Mouse (Mus musculus): ENCODE results near the gene Ash1l. TPM values are rescaled to one million over a fixed set of nuclear protein-coding genes. Genes with fewer than 3 reads are reported as not detected.
"Not testable (repeated sequence)": the region's sequence is repeated elsewhere in the genome, so short reads cannot be mapped to it uniquely, and the experiment has no call there.

The Ash1l gene
- total RNA-seq, 2 experiments from 2014 or later, result 41.8 to 42.2 TPM

DNA sequence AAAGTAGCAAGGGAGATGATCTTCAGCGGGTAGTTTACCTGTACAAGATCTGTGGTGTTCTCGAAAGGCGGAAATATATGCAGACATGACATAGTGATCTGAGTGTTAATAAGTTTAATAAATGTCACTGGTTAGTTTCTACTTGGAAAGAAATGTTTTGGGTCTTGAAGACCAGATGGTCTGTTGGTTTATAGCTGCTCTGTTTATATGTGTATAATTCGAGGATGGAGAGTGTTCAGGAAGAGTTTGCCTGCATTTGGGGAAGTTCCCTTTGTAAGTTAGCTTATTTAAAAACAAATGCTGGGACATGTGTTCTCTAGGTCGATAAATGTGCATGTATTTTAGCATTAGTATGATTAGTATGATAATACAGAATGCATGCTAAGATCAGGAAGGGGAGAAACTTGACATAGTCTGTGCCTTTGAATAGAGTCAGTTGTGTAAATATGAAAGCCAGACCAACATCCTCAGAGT, 942 bp downstream of the Ash1l start:
- intact Hi-C loops (cut with DNase I), result loop anchor here (5.0 kb wide), 1 partner anchor 41 kb away; no protein-coding TSS in a partner anchor
- DNase-seq, result no peak

DNA sequence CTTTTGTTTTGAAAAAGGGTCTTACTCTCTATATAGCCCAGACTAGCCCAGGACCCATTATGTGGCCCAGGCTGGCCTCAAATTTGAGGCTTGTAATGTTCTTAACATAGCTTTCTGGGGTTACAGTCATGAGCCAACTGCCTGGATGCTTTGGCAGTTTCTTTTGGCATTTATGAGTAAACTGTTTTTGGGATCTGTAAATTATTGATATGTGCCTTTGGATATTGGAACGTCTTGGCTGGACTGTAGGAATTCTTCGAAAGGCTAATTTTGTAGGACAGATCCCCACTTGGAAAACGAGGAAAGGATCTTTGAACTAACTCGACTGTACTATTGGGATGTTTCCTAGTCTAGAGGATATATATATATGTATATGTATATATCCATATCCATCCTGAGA, 2.8 kb downstream of the Ash1l start:
- no peak for DNase-seq

DNA sequence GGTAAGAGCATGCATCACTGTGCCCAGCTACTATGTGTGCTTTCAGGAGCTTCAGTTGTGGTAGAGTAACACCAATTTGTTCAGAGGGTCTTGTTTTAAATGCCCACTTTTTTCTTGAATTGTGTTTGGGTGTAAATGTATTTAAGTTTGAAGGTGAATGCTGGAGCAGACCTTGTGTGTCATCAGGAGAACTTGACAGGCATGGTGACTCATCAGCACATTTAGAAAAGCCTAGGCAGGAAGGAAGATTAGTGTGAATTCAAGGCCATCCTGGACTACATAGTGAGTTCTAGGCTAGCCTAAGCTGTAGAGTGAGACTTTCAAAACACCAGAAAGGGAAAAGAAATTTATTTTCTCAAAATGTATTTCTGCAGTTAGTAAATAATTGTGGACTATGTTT, 3.3 kb downstream of the Ash1l start:
- DNase-seq, result no peak
- intact Hi-C loops (cut with DNase I), result loop anchor here (5.0 kb wide), 1 partner anchor 39 kb away; no protein-coding TSS in a partner anchor

More for the DNA sequence above, 2.8 kb downstream of the Ash1l start:
- intact Hi-C loops (cut with DNase I), result loop anchor here (5.0 kb wide), 1 partner anchor 39 kb away; no protein-coding TSS in a partner anchor

DNA sequence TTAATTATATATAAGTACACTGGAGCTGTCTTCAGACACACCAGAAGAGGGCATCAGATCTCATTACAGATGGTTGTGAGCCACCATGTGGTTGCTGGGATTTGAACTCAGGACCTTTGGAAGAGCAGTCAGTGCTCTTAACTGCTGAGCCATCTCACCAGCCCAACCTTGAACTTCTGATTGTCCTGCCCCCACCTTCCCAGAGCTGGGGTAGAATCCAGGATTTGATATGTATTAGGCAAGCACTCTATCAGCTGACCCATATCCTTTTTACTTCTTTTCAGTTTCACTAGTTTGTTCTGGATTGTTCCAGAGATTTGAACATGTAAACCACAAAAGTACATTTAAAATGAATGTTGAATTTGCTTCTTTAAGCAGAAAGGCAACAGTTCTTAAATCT, 12.8 kb downstream of the Ash1l start:
- DNase-seq; intact Hi-C loops (cut with DNase I): not testable (repeated sequence)

DNA sequence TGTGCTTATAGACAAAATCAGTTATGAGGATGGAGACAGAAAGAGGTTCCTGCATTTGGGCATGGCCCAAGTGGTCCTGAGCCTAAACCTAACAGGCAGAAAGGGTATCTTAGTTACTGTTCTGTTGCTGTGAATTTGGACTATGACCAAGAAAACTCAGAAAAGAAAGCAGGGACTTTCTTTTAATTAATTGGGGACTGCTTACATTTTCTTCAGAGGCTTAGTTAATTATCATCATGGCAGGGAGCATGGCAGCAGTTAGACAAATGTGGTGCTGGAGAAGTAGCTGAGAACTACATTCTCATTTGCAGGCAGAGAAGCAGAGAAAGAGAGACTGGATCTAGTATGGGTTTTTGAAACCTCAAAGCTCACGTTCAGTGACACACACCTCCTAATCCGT, 24.6 kb downstream of the Ash1l start:
- no peak for DNase-seq
- intact Hi-C loops (cut with DNase I), result no loop called here

DNA sequence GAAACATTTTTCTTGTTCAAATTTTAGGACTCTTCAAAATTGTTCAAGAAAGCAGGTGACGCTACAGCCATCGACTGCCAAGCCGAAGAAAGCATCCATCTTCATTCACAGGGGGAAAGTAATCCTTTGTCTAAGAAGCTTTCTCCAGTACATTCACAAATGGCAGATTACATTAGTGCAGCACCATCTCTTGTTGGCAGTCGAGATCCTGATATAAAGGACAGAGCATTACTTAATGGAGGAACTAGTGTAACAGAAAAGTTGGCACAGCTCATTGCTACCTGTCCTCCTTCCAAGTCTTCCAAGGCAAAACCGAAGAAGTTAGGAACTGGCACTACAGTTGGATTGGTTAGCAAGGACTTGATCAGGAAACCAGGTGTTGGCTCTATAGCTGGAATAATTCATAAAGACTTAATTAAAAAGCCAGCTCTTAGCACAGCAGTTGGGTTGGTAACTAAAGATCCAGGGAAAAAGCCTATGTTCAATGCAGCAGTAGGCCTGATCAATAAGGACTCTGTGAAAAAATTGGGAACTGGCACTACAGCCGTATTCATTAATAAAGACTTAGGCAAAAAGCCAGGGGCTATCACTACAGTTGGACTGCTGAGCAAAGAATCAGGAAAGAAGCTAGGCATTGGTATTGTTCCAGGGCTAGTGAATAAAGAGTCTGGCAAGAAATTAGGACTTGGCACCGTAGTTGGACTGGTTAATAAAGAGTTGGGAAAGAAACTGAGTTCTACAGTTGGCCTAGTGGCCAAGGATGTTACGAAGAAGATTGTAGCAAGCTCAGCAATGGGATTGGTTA, 31.0 kb downstream of the Ash1l start:
- no peak for DNase-seq
- intact Hi-C loops (cut with DNase I), result loop anchor here (1.0 kb wide), 1 partner anchor 45 kb away; no protein-coding TSS in a partner anchor

DNA sequence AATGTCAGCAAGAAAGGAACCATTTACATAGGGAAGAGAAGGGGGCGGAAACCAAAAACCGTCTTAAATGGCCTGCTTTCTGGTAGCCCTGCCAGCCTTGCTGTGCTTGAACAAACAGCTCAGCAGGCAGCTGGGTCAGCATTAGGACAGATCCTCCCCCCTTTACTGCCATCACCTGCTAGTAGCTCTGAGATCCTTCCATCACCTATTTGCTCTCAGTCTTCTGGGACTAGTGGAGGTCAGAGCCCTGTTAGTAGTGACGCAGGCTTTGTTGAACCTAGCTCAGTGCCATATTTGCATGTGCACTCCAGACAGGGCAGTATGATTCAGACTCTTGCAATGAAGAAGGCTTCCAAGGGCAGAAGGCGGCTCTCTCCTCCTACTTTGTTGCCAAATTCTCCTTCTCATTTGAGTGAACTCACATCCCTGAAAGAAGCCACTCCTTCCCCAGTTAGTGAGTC, 33.5 kb downstream of the Ash1l start:
- intact Hi-C loops (cut with DNase I), result no loop called here
- DNase-seq, result no peak

DNA sequence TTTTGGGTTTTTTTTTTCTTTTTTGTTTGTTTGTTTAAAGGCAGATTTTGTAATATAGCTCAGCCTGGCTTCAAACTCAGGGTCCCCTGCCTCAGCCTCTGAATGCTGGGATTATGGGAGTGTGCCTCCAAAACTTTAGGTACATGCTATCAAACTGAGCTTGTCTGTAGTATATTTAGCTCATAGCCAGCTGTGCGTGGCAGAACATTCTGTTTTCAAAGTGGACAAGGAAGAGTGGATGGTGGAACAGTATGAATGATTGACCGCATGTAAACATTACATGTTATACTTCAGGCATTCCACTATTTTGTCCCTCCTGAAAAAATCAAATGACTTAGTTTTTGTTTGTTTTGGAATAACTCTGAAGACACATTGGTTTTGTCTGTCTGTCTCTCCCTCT, 42.4 kb downstream of the Ash1l start:
- intact Hi-C loops (cut with DNase I), result loop anchor here (5.0 kb wide), 1 partner anchor 40 kb away; the partner anchor contains the start of genes Ash1l and Dap3
- DNase-seq, result no peak

DNA sequence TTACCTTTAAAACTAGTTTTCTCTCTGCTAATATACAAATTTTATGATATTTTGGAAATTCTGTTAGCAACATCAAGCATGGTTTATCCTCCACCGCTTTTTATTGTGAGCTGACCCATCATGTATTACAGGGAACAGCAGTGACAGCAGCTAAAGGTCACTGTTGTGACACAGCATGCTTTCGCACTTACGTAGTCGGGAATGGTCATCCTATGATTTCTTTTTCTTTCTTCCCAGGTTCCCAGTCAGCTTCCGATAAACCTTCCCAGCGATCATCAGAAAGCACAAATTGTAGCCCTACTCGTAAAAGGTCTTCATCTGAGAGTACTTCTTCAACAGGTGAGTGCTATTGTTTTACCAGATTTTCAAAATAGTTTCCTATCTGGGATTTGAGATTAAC, 51.1 kb downstream of the Ash1l start:
- DNase-seq, result no peak
- intact Hi-C loops (cut with DNase I), result no loop called here

DNA sequence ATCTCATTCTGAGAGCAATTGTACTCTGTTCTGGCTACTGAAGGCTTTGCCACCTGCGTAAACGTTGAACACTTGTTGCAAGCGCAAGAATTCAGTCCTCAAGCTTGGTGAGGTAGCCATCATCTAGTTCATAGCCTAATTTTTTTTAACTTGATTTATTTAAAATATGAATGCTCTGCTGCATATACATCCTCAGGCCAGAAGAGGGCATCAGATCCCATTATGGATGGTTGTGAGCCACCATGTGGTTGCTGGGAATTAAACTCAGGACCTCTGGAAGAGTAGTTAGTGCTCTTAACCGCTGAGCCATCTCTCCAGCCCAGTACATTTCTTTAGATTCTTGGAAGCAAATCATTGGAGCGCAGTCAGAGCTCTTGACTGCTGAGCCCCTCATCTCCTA, 80.5 kb downstream of the Ash1l start:
- DNase-seq; intact Hi-C loops (cut with DNase I): not testable (repeated sequence)

DNA sequence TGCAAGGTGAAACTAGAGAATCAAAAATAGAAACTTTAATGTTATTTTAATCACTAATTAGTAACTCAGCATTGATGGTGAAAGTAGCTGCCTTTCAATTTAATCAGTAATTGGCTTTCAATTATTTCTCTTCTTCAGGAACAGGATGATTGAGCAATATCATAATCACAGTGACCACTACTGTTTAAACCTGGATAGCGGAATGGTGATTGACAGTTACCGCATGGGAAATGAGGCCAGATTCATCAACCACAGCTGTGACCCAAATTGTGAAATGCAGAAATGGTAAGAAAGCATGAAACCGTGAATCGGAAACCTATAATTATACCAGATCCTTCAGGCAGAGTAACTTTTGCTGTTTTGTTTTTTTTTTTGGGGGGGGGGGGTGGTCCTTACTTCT, 92.9 kb downstream of the Ash1l start:
- intact Hi-C loops (cut with DNase I), result no loop called here
- no peak for DNase-seq

DNA sequence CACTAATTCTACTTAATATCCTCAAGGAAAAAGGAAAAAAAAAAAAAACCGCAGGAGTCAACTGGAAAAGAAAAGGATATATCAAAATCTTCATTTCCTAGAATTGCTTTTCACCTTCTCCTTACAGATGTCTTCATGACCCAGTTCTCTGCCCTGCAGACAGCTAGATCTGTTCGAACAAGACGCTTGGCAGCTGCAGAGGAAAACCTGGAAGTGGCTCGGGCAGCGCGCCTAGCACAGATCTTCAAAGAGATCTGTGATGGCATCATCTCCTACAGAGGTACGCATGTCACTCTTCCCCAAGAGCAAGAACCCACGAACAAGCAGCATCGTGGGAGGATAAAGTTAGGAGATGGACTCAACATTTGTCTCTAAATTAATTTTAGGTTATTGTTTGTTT, 107.9 kb downstream of the Ash1l start:
- DNase-seq, result no peak
- intact Hi-C loops (cut with DNase I), result no loop called here

DNA sequence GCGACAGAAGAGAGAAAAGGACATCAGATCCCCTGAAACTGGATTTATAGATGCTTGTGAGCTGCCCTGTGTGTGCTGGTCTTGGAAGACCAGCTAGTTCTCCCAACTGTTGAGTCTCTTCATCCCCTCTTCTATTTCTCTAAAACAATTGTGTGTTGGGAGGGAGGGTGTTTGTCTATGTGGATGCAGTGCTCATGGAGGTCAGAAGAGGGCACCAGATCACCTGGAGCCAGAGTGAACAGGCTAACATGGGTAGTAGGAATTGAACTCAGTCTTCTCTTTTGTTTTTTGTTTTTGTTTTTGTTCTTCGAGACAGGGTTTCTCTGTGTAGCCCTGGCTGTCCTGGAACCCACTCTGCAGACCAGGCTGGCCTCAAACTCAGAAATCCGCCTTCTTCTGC, 108.4 kb downstream of the Ash1l start:
- intact Hi-C loops (cut with DNase I), result no loop called here
- DNase-seq, result peak; percentile 18 to 28

DNA sequence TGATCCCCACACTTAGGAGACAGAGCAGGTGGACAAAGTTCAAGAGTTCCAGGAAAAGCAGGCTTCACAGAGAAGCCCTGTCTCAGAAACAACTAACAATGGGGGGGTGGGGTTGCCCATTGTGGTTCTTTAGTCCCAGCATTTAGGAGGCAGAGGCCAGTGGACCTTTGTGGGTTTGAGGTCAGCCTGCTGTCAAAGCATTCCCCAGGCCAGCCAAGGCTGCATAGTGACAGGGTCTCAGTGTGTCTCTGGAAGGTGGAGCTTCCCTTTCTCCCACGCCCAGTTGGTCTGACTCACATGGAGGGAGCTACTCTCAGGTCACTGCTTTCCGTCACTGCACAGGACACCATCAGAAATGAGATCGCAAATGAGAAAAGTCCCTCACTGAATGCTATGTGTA, 111.3 kb downstream of the Ash1l start:
- intact Hi-C loops (cut with DNase I), result no loop called here
- DNase-seq, result no peak

DNA sequence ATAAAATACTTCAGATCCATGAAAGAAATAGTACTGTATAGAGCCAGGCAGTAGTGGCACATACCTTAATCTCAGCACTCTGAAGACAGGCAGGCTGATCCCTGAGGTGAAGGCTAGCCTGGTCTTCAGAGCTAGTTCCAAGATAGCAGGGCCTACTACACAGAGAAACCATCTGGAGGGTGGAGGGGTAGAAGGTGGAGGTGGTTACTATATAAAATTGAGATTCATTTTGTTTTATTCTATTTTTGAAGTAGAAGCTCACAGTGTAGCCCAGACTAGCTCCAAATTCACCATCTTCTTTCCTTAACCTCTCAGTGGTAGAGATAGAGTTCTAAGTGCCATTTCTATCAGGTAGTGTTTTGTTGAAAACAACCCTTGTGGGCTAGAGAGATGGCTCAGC, 116.8 kb downstream of the Ash1l start:
- intact Hi-C loops (cut with DNase I), result no loop called here
- DNase-seq, result no peak

DNA sequence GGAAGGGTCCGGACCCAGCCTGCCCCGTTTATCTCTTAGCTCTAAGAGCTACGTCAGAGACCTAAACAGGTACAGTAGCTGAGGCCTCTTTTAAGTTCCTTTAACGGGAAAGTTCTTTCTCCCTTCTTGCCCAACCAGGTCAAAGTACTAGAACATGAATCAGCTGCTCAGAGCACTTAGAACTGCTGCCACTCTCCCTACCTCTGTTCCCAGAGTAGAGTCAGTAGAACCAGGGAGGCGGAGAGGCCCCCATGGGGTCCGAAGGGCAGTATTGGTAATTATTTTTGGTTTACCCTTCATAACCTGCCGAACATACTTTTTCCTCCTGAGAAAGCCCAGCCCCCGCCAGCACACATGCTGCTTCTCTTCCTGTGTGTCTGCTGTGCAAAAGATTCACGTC, 127.0 kb downstream of the Ash1l start:
- no peak for DNase-seq
- intact Hi-C loops (cut with DNase I), result loop anchor here (5.0 kb wide), 1 partner anchor 955 kb away; no protein-coding TSS in a partner anchor

DNA sequence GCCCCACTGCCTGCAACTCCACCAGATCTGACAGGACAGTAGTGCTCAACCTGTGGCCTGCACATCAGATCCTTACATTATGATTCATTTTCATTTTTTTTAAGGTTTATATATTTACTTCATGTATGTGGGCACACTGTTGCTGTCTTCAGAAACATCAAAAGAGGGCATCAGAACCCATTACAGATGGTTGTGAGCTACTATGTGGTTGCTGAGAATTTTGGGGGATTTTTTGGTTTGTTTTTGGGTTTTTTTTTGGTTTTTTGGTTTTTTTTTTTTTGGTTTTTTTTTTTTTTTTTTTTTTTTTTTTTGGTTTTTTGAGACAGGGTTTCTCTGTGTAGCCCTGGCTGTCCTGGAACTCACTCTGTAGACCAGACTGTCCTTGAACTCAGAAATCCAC, 131.9 kb downstream of the Ash1l start:
- DNase-seq; intact Hi-C loops (cut with DNase I): not testable (repeated sequence)

DNA sequence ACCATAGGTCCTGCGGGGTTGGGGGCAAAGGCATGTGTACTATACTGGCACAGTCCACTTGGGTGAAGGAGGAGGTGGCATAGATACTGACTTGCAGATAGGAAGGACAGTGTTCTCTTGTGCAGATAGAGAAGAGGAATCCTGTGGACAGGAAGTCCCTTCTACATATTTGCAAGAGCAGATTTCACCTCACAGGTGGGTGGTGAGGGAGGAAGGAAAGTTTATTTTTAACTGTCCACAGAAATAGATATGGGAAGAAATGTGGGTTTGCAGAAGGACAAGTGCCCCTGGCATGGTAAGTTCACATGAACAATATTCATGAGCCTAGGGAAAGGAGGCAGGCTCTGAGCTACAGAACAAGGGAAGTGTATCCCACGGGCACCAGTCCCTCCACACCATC, 133.7 kb downstream of the Ash1l start:
- DNase-seq, result no peak
- intact Hi-C loops (cut with DNase I), result no loop called here

DNA sequence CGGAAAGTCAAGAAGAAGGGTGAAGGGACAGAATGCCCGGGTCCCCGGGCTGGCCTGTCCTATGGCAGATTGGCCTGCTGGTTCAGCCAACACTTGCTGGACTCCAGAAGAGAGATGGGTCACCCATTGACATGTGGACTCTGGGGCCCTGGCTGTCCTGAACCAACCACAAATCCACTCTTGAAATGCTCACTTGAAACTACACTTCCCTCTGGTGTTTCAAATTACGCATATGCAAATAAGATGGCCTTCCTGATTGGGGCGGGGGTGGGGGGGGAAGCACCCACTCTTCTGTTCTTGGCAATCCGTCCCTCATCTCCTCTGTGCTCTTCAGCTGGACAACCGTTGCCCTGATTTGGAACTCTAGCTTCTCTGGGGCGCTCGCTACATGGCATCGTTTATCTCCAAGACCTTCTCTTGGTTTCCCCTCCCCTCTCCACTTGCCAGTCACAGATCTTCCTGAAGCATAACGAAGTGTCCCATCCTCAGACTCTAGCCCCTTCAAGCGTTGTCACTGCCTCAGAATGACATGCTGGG, 134.3 kb downstream of the Ash1l start:
- intact Hi-C loops (cut with DNase I), result no loop called here
- no peak for DNase-seq

DNA sequence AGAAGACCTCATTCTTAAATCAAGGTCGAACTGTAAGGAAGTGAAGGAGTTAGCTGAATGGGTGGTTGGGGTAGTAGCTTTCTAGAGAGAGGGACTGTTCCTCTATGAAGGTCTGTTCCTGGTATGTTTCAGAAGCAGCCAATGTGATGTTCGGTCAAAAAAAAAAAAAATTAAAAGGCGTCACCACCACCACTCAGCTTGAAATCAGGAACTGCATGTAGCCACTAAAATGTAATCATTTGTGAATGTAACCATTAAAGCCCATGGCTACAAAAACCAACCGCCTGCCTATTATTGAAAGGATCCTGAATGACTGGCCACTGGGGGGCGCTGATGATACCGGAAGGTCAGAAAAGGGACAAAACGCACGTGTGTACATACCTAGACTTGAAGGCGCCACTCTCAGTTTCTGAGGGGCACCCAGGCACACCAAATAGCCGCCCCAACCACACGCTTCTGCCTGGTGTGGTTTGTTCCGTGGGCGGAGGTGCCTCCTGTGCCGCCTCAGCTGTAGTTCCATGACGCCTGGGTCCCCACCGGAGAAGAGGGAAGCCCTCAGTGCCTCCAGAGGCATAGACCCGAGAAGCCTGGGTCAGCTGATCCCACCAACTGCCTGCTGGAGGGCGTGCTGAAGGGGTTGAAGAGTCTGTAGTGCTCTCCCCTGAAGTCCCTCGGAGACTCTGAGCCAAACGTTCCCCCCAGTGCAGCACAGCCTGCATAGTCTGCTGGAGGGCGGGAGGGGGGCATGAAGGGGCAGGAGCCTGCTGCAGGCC, 137.1 kb downstream of the Ash1l start:
- peak; percentile 73 to 85 for DNase-seq
- intact Hi-C loops (cut with DNase I), result no loop called here

DNA sequence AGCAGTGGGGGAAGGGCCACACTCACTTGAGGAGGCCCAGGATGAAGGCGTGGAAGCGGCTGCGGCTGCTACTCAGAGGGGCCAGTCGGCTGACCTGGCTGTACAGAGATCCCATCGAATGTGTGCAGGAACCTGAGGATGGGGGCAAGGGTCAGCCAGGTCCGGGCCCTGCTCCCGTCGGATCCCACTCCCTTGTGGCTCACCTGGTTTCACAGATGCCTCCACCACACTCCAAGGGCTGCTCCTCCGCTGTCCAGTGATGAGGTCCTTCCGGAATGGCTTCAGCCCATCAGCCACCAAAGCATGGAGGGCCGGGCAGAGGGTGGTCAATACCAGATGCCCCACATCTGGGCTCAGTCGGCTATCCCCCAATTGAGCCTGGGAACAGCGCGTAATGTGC, 138.6 kb downstream of the Ash1l start:
- intact Hi-C loops (cut with DNase I), result no loop called here
- DNase-seq, result no peak
